Mouse (Mus musculus) leukemia stem cell, adult 10-12 weeks (primary cell): Measurements from ENCODE around the gene Zfp964. TPM values are rescaled to one million over a fixed set of nuclear protein-coding genes. Genes with fewer than 3 reads are reported as not detected.

Experiments used
- polyA plus RNA-seq: library from polyadenylated mRNA; stranded (reverse); fragments of >175 nt; gene quantifications from 2 replicates; pipeline ENCODE4 v1.2.3, GENCODE M21; 2012; ENCODE audit warnings: low replicate concordance

The Zfp964 gene
- 0.05 TPM in 1 of 2 replicates, not detected in the other for polyA plus RNA-seq

GRCm38 (mm10) chr8:69654358-69654981, at the start of gene Zfp964:
Zfp964 (plus strand) TSS chr8:69654479.

GRCm38 (mm10) chr8:69625095-69625789, 29.0 kb upstream of the Zfp964 start, which contains the start of gene Zfp868:
Zfp868 (minus strand) TSS chr8:69625548.

GRCm38 (mm10) chr8:69710624-69711023, 56.3 kb downstream of the Zfp964 start, which contains the start of gene Zfp869:
Zfp869 (minus strand) TSS chr8:69710724.

Other genes with a start within 250 kb of the Zfp964 start
- gene Gm9495, start 200.9 kb upstream of the Zfp964 start, polyA plus RNA-seq: not detected in 2 replicates
- not detected in 2 replicates for gene Gm7697, start 131.5 kb upstream of the Zfp964 start, polyA plus RNA-seq
- 0.45 and 0.89 TPM in 2 replicates for gene Zfp868, start 28.9 kb upstream of the Zfp964 start, polyA plus RNA-seq
- gene Zfp869, start 56.2 kb downstream of the Zfp964 start, polyA plus RNA-seq: 1.1 TPM in 1 of 2 replicates, not detected in the other
- 0.51 and 0.63 TPM in 2 replicates for gene Zfp963, start 95.5 kb downstream of the Zfp964 start, polyA plus RNA-seq
- not detected in 2 replicates for gene Gm20422, start 120.4 kb downstream of the Zfp964 start, polyA plus RNA-seq
- gene Atp13a1, start 136.7 kb downstream of the Zfp964 start, polyA plus RNA-seq: 59.4 and 80.6 TPM in 2 replicates
- 0.55 and 3.2 TPM in 2 replicates for gene Zfp866, start 136.7 kb downstream of the Zfp964 start, polyA plus RNA-seq
- 27.8 and 54.2 TPM in 2 replicates for gene Gmip, start 154.2 kb downstream of the Zfp964 start, polyA plus RNA-seq
- 0.12 and 0.23 TPM in 2 replicates for gene Lpar2, start 167.9 kb downstream of the Zfp964 start, polyA plus RNA-seq
- 4.8 and 10.7 TPM in 2 replicates for gene Pbx4, start 178.0 kb downstream of the Zfp964 start, polyA plus RNA-seq
- gene Cilp2, start 233.2 kb downstream of the Zfp964 start, polyA plus RNA-seq: 0.13 and 0.27 TPM in 2 replicates
- 2.6 and 3.2 TPM in 2 replicates for gene Tssk6, start 247.7 kb downstream of the Zfp964 start, polyA plus RNA-seq
- gene Ndufa13, start 248.1 kb downstream of the Zfp964 start, polyA plus RNA-seq: 57.7 and 73.4 TPM in 2 replicates
- 0.77 and 2.5 TPM in 2 replicates for gene Yjefn3, start 248.2 kb downstream of the Zfp964 start, polyA plus RNA-seq